Mouse (Mus musculus): ENCODE data around the gene Ppfia2. TPM values are rescaled to one million over a fixed set of nuclear protein-coding genes. Genes with fewer than 3 reads are reported as not detected.
A peak's percentile ranks its signal among the peaks of the same experiment; 100 is the strongest.

Gene Ppfia2
- polyA plus RNA-seq, 1 experiment from 2014 or later, result 18.8 TPM

- Histone ChIP-seq H3K9me3 (no peaks in the 10 kb centered on the region), H3K27ac (no peak overlapping the region), H3K9ac (replicated peaks) (peak overlapping the region; percentile 36), H3K4me3 (replicated peaks) (peak overlapping the region; percentile 23), H3K36me3 (no peaks in the 10 kb centered on the region), H3K4me2 (replicated peaks) (peak overlapping the region; percentile 39), H3K4me1 (replicated peaks) (peaks cover 9% of the 10 kb centered on the region), H3K27me3 (no peaks in the 10 kb centered on the region)
- peak; percentile 72 for ATAC-seq
- 29% methylated on average over 13 of the region's 13 CpGs for WGBS
These were observed 462.5 kb downstream of the Ppfia2 start for GRCm38 (mm10) chr10:106932571-106933073.

GRCm38 (mm10) chr10:106936996-106937395 lies 466.9 kb downstream of the Ppfia2 start:
- Histone ChIP-seq H3K27ac (no peak overlapping the region), H3K9ac (replicated peaks) (no peak overlapping the region), H3K9me3 (no peaks in the 10 kb centered on the region), H3K27me3 (no peaks in the 10 kb centered on the region), H3K36me3 (no peaks in the 10 kb centered on the region), H3K4me3 (replicated peaks) (no peak overlapping the region), H3K4me2 (replicated peaks) (no peak overlapping the region), H3K4me1 (replicated peaks) (peaks cover 3% of the 10 kb centered on the region; the same call in 1 of the 2 replicates)
- no peak for ATAC-seq
- 91% methylated on average over 7 of the region's 7 CpGs for WGBS

- WGBS, result 89% methylated on average over 3 of the region's 3 CpGs
- H3K4me2 ChIP-seq (replicated peaks), result no peak overlapping the region
- no peak overlapping the region for H3K27ac ChIP-seq
- H3K9me3 ChIP-seq, result no peaks in the 10 kb centered on the region
- no peaks in the 10 kb centered on the region for H3K27me3 ChIP-seq
- H3K36me3 ChIP-seq, result no peaks in the 10 kb centered on the region
- no peak overlapping the region for H3K4me3 ChIP-seq (replicated peaks)
- no peaks in the 10 kb centered on the region for H3K4me1 ChIP-seq (replicated peaks)
- H3K9ac ChIP-seq (replicated peaks), result no peak overlapping the region
- no peak for ATAC-seq
These were observed 468.7 kb downstream of the Ppfia2 start for GRCm38 (mm10) chr10:106938851-106939250.

GRCm38 (mm10) chr10:106939441-106939840 lies 469.3 kb downstream of the Ppfia2 start:
- H3K27ac ChIP-seq, result no peak overlapping the region
- no peak overlapping the region for H3K4me2 ChIP-seq (replicated peaks)
- no peak overlapping the region for H3K9ac ChIP-seq (replicated peaks)
- no peaks in the 10 kb centered on the region for H3K36me3 ChIP-seq
- H3K4me3 ChIP-seq (replicated peaks), result no peak overlapping the region
- no peaks in the 10 kb centered on the region for H3K4me1 ChIP-seq (replicated peaks)
- H3K27me3 ChIP-seq, result no peaks in the 10 kb centered on the region
- 87% methylated on average over 1 of the region's 1 CpGs for WGBS
- H3K9me3 ChIP-seq, result no peaks in the 10 kb centered on the region
- no peak for ATAC-seq

GRCm38 (mm10) chr10:106941380-106941779 lies 471.2 kb downstream of the Ppfia2 start:
- 78% methylated on average over 5 of the region's 5 CpGs for WGBS
- Histone ChIP-seq H3K4me3 (replicated peaks) (no peak overlapping the region), H3K27ac (no peak overlapping the region), H3K4me2 (replicated peaks) (no peak overlapping the region), H3K9me3 (no peaks in the 10 kb centered on the region), H3K36me3 (no peaks in the 10 kb centered on the region), H3K4me1 (replicated peaks) (no peaks in the 10 kb centered on the region), H3K9ac (replicated peaks) (no peak overlapping the region), H3K27me3 (no peaks in the 10 kb centered on the region)
- no peak for ATAC-seq

GRCm38 (mm10) chr10:106959026-106959425 lies 488.9 kb downstream of the Ppfia2 start:
- no peak overlapping the region for H3K9ac ChIP-seq (replicated peaks)
- H3K4me2 ChIP-seq (replicated peaks), result no peak overlapping the region
- no peaks in the 10 kb centered on the region for H3K4me1 ChIP-seq (replicated peaks)
- no peaks in the 10 kb centered on the region for H3K9me3 ChIP-seq
- no peaks in the 10 kb centered on the region for H3K36me3 ChIP-seq
- H3K27ac ChIP-seq, result no peak overlapping the region
- H3K4me3 ChIP-seq (replicated peaks), result no peak overlapping the region
- 85% methylated on average over 3 of the region's 3 CpGs for WGBS
- no peaks in the 10 kb centered on the region for H3K27me3 ChIP-seq
- ATAC-seq, result no peak

GRCm38 (mm10) chr10:106975193-106976141 lies 505.3 kb downstream of the Ppfia2 start:
- H3K36me3 ChIP-seq, result no peaks in the 10 kb centered on the region
- no peaks in the 10 kb centered on the region for H3K9me3 ChIP-seq
- H3K4me2 ChIP-seq (replicated peaks), result no peak overlapping the region
- peaks cover 8% of the 10 kb centered on the region; the same call in 1 of the 2 replicates for H3K4me1 ChIP-seq (replicated peaks)
- no peak overlapping the region for H3K4me3 ChIP-seq (replicated peaks)
- no peaks in the 10 kb centered on the region for H3K27me3 ChIP-seq
- peak overlapping the region; percentile 47; the same call in 1 of the 2 replicates for H3K27ac ChIP-seq
- 37% methylated on average over 13 of the region's 13 CpGs for WGBS
- ATAC-seq, result peak; percentile 58; the same call in 1 of the 2 replicates
- no peak overlapping the region for H3K9ac ChIP-seq (replicated peaks)

All from midbrain, embryonic 13.5 days (tissue).